Mouse (Mus musculus) CH12.LX (cell line): ENCODE measurements around the gene Nme1. TPM values are rescaled to one million over a fixed set of nuclear protein-coding genes. Genes with fewer than 3 reads are reported as not detected.

ENCODE experiments used
- DNase-seq: peaks from one replicate; pipeline ENCODE4 v3.0.0-alpha.2; 2013; ENCODE audit errors: extremely low read depth
- H3K27ac ChIP-seq: 2 replicates; pipeline ENCODE4 v1.5.1; 2012; ENCODE audit warnings: low read depth, mild to moderate bottlenecking, control low read depth, moderate library complexity; ENCODE audit not compliant: insufficient read depth
- H3K27me3 ChIP-seq: replicated peaks from 2 replicates; pipeline ENCODE3; 2012; ENCODE audit warnings: inconsistent platforms
- H3K36me3 ChIP-seq, 2 experiments: replicated peaks in 1 of 2; 2 replicates each; pipeline versions ENCODE3 to v1.6.1; 2012; ENCODE audit warnings: inconsistent platforms in 1 of 2, low read length in 1 of 2, mild to moderate bottlenecking in 1 of 2, mixed read lengths in 1 of 2, moderate library complexity in 1 of 2; ENCODE audit not compliant: control insufficient read depth in 1 of 2, insufficient read depth in 1 of 2
- H3K4me1 ChIP-seq, 2 experiments: 2 replicates each; pipeline ENCODE4 v1.6.1; 2012; ENCODE audit warnings: inconsistent platforms in 1 of 2, moderate library complexity in 1 of 2; ENCODE audit not compliant: insufficient read depth in 2 of 2, control insufficient read depth in 1 of 2
- H3K4me2 ChIP-seq: 2 replicates; pipeline ENCODE4 v1.6.1; 2012; ENCODE audit warnings: low read depth, mild to moderate bottlenecking, control low read depth; ENCODE audit not compliant: poor library complexity, insufficient read depth, severe bottlenecking
- H3K4me3 ChIP-seq, 3 experiments: fragments of 150-350 bp in 1 of 3; sonication (generic) in 1 of 3; replicated peaks in 1 of 3; 2 replicates each; pipeline versions ENCODE3 to v1.5.1; 2011 to 2012; ENCODE audit warnings: low read depth in 2 of 3, low read length in 2 of 3, mild to moderate bottlenecking in 2 of 3, moderate library complexity in 2 of 3, control low read depth in 1 of 3, improper control_type of control experiment in 1 of 3, inconsistent platforms in 1 of 3, mixed read lengths in 1 of 3; ENCODE audit not compliant: poor library complexity in 1 of 3
- H3K79me2 ChIP-seq: replicated peaks from 2 replicates; pipeline ENCODE4 v1.6.1; 2012; ENCODE audit warnings: mild to moderate bottlenecking, moderate library complexity; ENCODE audit not compliant: control insufficient read depth, poor library complexity, insufficient read depth, severe bottlenecking; ENCODE audit errors: extremely low read depth
- H3K9ac ChIP-seq: 2 replicates; pipeline ENCODE4 v1.6.1; 2012; ENCODE audit warnings: low read depth, mild to moderate bottlenecking, control low read depth, moderate library complexity; ENCODE audit not compliant: insufficient read depth
- H3K9me3 ChIP-seq: replicated peaks from 2 replicates; pipeline ENCODE3; 2012; ENCODE audit warnings: low read length, inconsistent platforms, mixed read lengths
- BHLHE40 ChIP-seq: IDR thresholded peaks from 2 replicates; pipeline ENCODE4 v1.6.1; 2011; ENCODE audit warnings: mild to moderate bottlenecking, low read depth, low read length, improper control_type of control experiment
- CHD1 ChIP-seq: IDR thresholded peaks from 2 replicates; pipeline ENCODE4 v1.6.1; 2012; ENCODE audit warnings: low read depth, low read length, improper control_type of control experiment, inconsistent platforms
- CHD2 ChIP-seq: IDR thresholded peaks from 2 replicates; pipeline ENCODE4 v1.6.1; 2011; ENCODE audit warnings: low read length, improper control_type of control experiment
- CTCF ChIP-seq, 2 experiments: IDR thresholded peaks in 1 of 2; conservative IDR thresholded peaks in 1 of 2; 2 replicates each; pipeline ENCODE4 v1.5.1; 2011 to 2012; ENCODE audit warnings: low read depth in 2 of 2, low read length in 2 of 2, improper control_type of control experiment in 1 of 2, inconsistent platforms in 1 of 2, mild to moderate bottlenecking in 1 of 2, moderate library complexity in 1 of 2
- E2F4 ChIP-seq: IDR thresholded peaks from 2 replicates; pipeline ENCODE4 v1.6.1; 2011; ENCODE audit warnings: low read depth, low read length, improper control_type of control experiment; ENCODE audit not compliant: insufficient replicate concordance
- ELF1 ChIP-seq: IDR thresholded peaks from 2 replicates; pipeline ENCODE4 v1.6.1; 2014; ENCODE audit warnings: low read depth, mild to moderate bottlenecking, inconsistent platforms, low read length, improper control_type of control experiment
- EP300 ChIP-seq: IDR thresholded peaks from 2 replicates; pipeline ENCODE4 v1.6.1; 2011; ENCODE audit warnings: low read length, improper control_type of control experiment
- ETS1 ChIP-seq: conservative IDR thresholded peaks from 2 replicates; pipeline ENCODE4 v1.6.1; 2012; ENCODE audit warnings: low read depth, mild to moderate bottlenecking, inconsistent platforms, low read length, improper control_type of control experiment, moderate library complexity
- GABPA ChIP-seq: IDR thresholded peaks from 2 replicates; pipeline ENCODE4 v1.6.1; 2012; ENCODE audit warnings: low read depth, low read length, improper control_type of control experiment, inconsistent platforms; ENCODE audit not compliant: insufficient replicate concordance
- HCFC1 ChIP-seq: IDR thresholded peaks from 2 replicates; pipeline ENCODE4 v1.6.1; 2012; ENCODE audit warnings: low read depth, mild to moderate bottlenecking, inconsistent platforms, low read length, improper control_type of control experiment
- IRF4 ChIP-seq: IDR thresholded peaks from 2 replicates; pipeline ENCODE4 v1.6.1; 2014; ENCODE audit warnings: low read depth, mild to moderate bottlenecking, inconsistent platforms, low read length, improper control_type of control experiment
- JUN ChIP-seq: IDR thresholded peaks from 2 replicates; pipeline ENCODE4 v1.6.1; 2011; ENCODE audit warnings: low read depth, mild to moderate bottlenecking, low read length, improper control_type of control experiment, moderate library complexity; ENCODE audit not compliant: insufficient read depth
- JUND ChIP-seq: conservative IDR thresholded peaks from 2 replicates; pipeline ENCODE4 v1.6.1; 2011; ENCODE audit warnings: low read depth, low read length, improper control_type of control experiment
- KAT2A ChIP-seq: IDR thresholded peaks from 2 replicates; pipeline ENCODE4 v1.6.1; 2012; ENCODE audit warnings: low read length, improper control_type of control experiment, inconsistent platforms; ENCODE audit not compliant: insufficient replicate concordance
- MAFK ChIP-seq: IDR thresholded peaks from 2 replicates; pipeline ENCODE4 v1.6.1; 2011; ENCODE audit warnings: low read length, improper control_type of control experiment; ENCODE audit not compliant: insufficient replicate concordance
- MAX ChIP-seq: IDR thresholded peaks from 2 replicates; pipeline ENCODE4 v1.6.1; 2011; ENCODE audit warnings: low read length, improper control_type of control experiment
- MAZ ChIP-seq: IDR thresholded peaks from 2 replicates; pipeline ENCODE4 v1.6.1; 2012; ENCODE audit warnings: low read depth, mild to moderate bottlenecking, inconsistent platforms, low read length, improper control_type of control experiment, moderate library complexity
- MEF2A ChIP-seq: IDR thresholded peaks from 2 replicates; pipeline ENCODE4 v1.6.1; 2014; ENCODE audit warnings: low read depth, mild to moderate bottlenecking, inconsistent platforms, low read length, improper control_type of control experiment, borderline replicate concordance
- MXI1 ChIP-seq: IDR thresholded peaks from 2 replicates; pipeline ENCODE4 v1.6.1; 2011; ENCODE audit warnings: mild to moderate bottlenecking, low read depth, low read length, improper control_type of control experiment
- MYC ChIP-seq: IDR thresholded peaks from 2 replicates; pipeline ENCODE4 v1.6.1; 2011; ENCODE audit warnings: low read depth, mild to moderate bottlenecking, improper control_type of control experiment, low read length
- NELFE ChIP-seq: IDR thresholded peaks from 2 replicates; pipeline ENCODE4 v1.6.1; 2011; ENCODE audit warnings: low read depth, low read length, improper control_type of control experiment
- NRF1 ChIP-seq: IDR thresholded peaks from 2 replicates; pipeline ENCODE4 v1.6.1; 2014; ENCODE audit warnings: low read depth, mild to moderate bottlenecking, inconsistent platforms, low read length, improper control_type of control experiment, moderate library complexity
- PAX5 ChIP-seq: IDR thresholded peaks from 2 replicates; pipeline ENCODE4 v1.6.1; 2012; ENCODE audit warnings: low read length, inconsistent platforms, mixed read lengths
- POLR2A ChIP-seq: IDR thresholded peaks from 2 replicates; pipeline ENCODE4 v1.6.1; 2011; ENCODE audit warnings: low read depth, mild to moderate bottlenecking, improper control_type of control experiment, low read length
- POLR2AphosphoS2 ChIP-seq: IDR thresholded peaks from 2 replicates; pipeline ENCODE4 v1.6.1; 2011; ENCODE audit warnings: low read depth, low read length, improper control_type of control experiment
- RAD21 ChIP-seq: IDR thresholded peaks from 2 replicates; pipeline ENCODE4 v1.6.1; 2011; ENCODE audit warnings: low read depth, mild to moderate bottlenecking, low read length, improper control_type of control experiment, moderate library complexity
- RCOR1 ChIP-seq: conservative IDR thresholded peaks from 2 replicates; pipeline ENCODE4 v1.6.1; 2012; ENCODE audit warnings: low read depth, mild to moderate bottlenecking, inconsistent platforms, low read length, improper control_type of control experiment
- SIN3A ChIP-seq: IDR thresholded peaks from 2 replicates; pipeline ENCODE4 v1.6.1; 2012; ENCODE audit warnings: low read length, improper control_type of control experiment, inconsistent platforms
- SMC3 ChIP-seq: IDR thresholded peaks from 2 replicates; pipeline ENCODE4 v1.6.1; 2011; ENCODE audit warnings: low read depth, low read length, improper control_type of control experiment
- TBP ChIP-seq: conservative IDR thresholded peaks from 2 replicates; pipeline ENCODE4 v1.6.1; 2011; ENCODE audit warnings: low read depth, low read length, improper control_type of control experiment
- TCF12 ChIP-seq: IDR thresholded peaks from 2 replicates; pipeline ENCODE4 v1.6.1; 2014; ENCODE audit warnings: low read depth, mild to moderate bottlenecking, inconsistent platforms, low read length, improper control_type of control experiment
- UBTF ChIP-seq: IDR thresholded peaks from 2 replicates; pipeline ENCODE4 v1.6.1; 2012; ENCODE audit warnings: low read depth, mild to moderate bottlenecking, inconsistent platforms, low read length, improper control_type of control experiment, moderate library complexity
- USF1 ChIP-seq: IDR thresholded peaks from 2 replicates; pipeline ENCODE4 v1.6.1; 2014; ENCODE audit warnings: low read depth, mild to moderate bottlenecking, inconsistent platforms, low read length, improper control_type of control experiment
- USF2 ChIP-seq: conservative IDR thresholded peaks from 2 replicates; pipeline ENCODE4 v1.6.1; 2011; ENCODE audit warnings: low read depth, low read length, improper control_type of control experiment
- ZC3H11A ChIP-seq: IDR thresholded peaks from 2 replicates; pipeline ENCODE4 v1.6.1; 2012; ENCODE audit warnings: low read depth, mild to moderate bottlenecking, inconsistent platforms, low read length, improper control_type of control experiment
- ZKSCAN1 ChIP-seq: IDR thresholded peaks from 2 replicates; pipeline ENCODE4 v1.6.1; 2012; ENCODE audit warnings: low read depth, inconsistent platforms, low read length, improper control_type of control experiment, borderline replicate concordance
- ZMIZ1 ChIP-seq: IDR thresholded peaks from 2 replicates; pipeline ENCODE4 v1.6.1; 2012; ENCODE audit warnings: low read depth, mild to moderate bottlenecking, inconsistent platforms, low read length, improper control_type of control experiment
- ZNF384 ChIP-seq: IDR thresholded peaks from 2 replicates; pipeline ENCODE4 v1.6.1; 2012; ENCODE audit warnings: low read depth, low read length, improper control_type of control experiment, inconsistent platforms
- dilution Hi-C: fragments of 300-500 bp; cut with MboI; formaldehyde crosslinking; loops from 2 replicates; pipeline ENCODE4 v1.14.3; 2020; ENCODE audit warnings: low sequenced_read_pairs; ENCODE audit not compliant: extremely low pct_unique_long_range_greater_than_20kb, extremely low pct_ligation_motif_present
- in situ Hi-C: fragments of 300-500 bp; cut with MboI; formaldehyde crosslinking; loops from 3 replicates; pipeline ENCODE4 v1.14.3; 2019; ENCODE audit warnings: low sequenced_read_pairs, low pct_ligation_motif_present, low pct_unique_long_range_greater_than_20kb, mixed read lengths
- polyA plus RNA-seq: library from polyadenylated mRNA; unstranded; fragments of >175 nt; gene quantifications from 2 replicates; pipeline ENCODE4 v1.2.1, GENCODE M21; 2012; ENCODE audit warnings: low read depth; ENCODE audit not compliant: insufficient read length
- total RNA-seq, 2 experiments: library from RNA; depleted of rRNA; stranded (reverse); fragments of 300-350 nt in 1 of 2; fragments of >200 nt in 1 of 2; gene quantifications; 2 replicates each; pipeline ENCODE4 v1.2.3; 2012 to 2014

Nme1 gene
- total and polyA plus RNA-seq, 3 experiments: 129 to 443 (median 187) TPM

DNA sequence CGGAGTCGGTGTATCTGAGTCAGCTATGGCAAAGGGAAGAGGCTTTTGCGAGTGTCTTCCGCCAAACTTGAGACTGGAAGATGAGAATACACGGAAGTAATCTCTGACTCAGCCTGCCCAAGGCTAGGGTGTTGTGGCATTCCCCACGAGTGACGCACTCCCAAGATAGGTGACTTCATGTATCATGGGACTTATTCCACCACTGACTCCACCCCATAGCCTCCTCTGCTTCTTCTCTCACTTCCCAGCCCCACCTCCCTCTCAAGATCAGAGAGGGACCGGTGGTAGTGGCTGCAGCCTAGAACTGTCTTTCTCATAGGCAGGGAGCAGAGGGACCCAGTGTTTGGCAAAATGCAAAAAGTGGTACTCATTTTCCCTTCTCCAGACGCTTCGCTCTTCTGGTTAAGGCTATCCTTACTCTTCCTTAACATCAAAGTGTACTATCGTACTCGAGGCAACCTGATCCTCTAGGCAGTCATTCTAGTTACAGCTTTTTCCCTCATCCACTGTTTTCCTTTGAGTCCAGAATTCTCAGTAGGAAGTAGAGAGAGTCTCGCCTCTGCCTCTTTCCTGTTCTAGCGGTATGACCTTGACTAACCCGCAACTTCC, 26.9 kb upstream of the Nme1 start:
- H3K4me1 ChIP-seq: peaks cover 3 to 39% of the 10 kb centered on the region in 2 experiments
- TF ChIP-seq POLR2A (peak; percentile 56), ETS1 (peak; percentile 98), KAT2A (no peak), POLR2AphosphoS2 (peak; percentile 88), CHD2 (peak; percentile 26; the same call in 1 of the 2 replicates), RCOR1 (0 out of 2 replicates have a peak, but pooled peaks have one; percentile 20), SMC3 (no peak), CHD1 (peak; percentile 78), ZKSCAN1 (no peak), TCF12 (peak; percentile 85), USF1 (no peak), SIN3A (peak; percentile 94), CTCF (conservative IDR thresholded peaks at IDR 0.05 in 1 of 2, IDR thresholded peaks at IDR 0.05 in 1 of 2; ENCODE audit: low read depth in 2 of 2, low read length in 2 of 2) (no peak), MAX (peak; percentile 79), USF2 (peak; percentile 10; the same call in 1 of the 2 replicates), ZC3H11A (no peak), MXI1 (peak; percentile 47), ELF1 (peak; percentile 93), MAZ (peak; percentile 48; the same call in 1 of the 2 replicates), IRF4 (peak; percentile 88), EP300 (peak; percentile 50; the same call in 1 of the 2 replicates), ZMIZ1 (peak; percentile 90), GABPA (peak; percentile 32; the same call in 1 of the 2 replicates), JUN (peak; percentile 86), HCFC1 (peak; percentile 66), UBTF (no peak), E2F4 (peak; percentile 57; the same call in 1 of the 2 replicates), MYC (peak; percentile 79; the same call in 1 of the 2 replicates), NRF1 (peak; percentile 53), MAFK (peak; percentile 75), NELFE (peak; percentile 91), TBP (peak; percentile 93), ZNF384 (no peak), BHLHE40 (peak; percentile 73), JUND (peak; percentile 86), MEF2A (peak; percentile 86), RAD21 (no peak), PAX5 (no peak)
- dilution Hi-C loops: no loop called here
- no peaks in the 10 kb centered on the region for H3K9me3 ChIP-seq
- H3K79me2 ChIP-seq: peaks cover 34% of the 10 kb centered on the region
- in situ Hi-C loops: no loop called here
- peaks cover 0 to 19% of the 10 kb centered on the region in 2 experiments for H3K36me3 ChIP-seq
- H3K4me3 ChIP-seq: peak overlapping the region; percentile 77 to 97 (median 82)
- peak overlapping the region; percentile 97 for H3K9ac ChIP-seq
- no peaks in the 10 kb centered on the region for H3K27me3 ChIP-seq
- peak overlapping the region; percentile 97 for H3K27ac ChIP-seq
- peak; percentile 99 for DNase-seq
- peak overlapping the region; percentile 92 for H3K4me2 ChIP-seq
